Mouse (Mus musculus) small intestine, adult 2 months (tissue): ENCODE measurements around the gene Cep63.

ENCODE experiments used
- CTCF ChIP-seq: fragments of 200-500 bp; IDR thresholded peaks from 2 replicates; pipeline ENCODE4 v1.5.1; 2012; ENCODE audit warnings: low read depth, mild to moderate bottlenecking, control low read depth, inconsistent platforms, low read length, moderate library complexity, mixed read lengths; ENCODE audit not compliant: insufficient replicate concordance, insufficient read length; ENCODE audit errors: extremely low read depth
- POLR2A ChIP-seq: fragments of 200-500 bp; IDR thresholded peaks from 2 replicates; pipeline ENCODE4 v1.6.1; 2012; ENCODE audit warnings: low read depth, mild to moderate bottlenecking, control low read depth, inconsistent platforms, low read length, moderate library complexity

DNA sequence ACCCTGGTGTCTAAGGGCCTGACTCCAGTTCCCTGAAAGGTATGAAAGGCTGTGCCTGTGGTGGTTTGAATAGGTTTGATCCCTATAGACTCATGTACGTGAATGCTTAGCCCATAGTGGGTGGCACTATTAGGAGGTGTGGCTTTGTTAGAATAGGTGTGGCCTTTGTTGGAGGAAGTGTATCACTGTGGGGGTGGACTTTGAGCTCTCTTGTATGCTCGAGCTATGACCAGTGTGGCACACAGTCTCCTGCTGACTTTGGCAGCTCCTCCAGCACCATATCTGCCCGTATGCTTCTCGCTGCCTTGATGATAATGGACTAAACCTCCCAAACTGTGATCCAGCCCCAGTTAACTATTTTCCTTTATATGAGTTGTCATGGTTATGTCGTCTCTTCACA, 49.6 kb upstream of the Cep63 start:
- no peak for TF ChIP-seq CTCF
- no peak for TF ChIP-seq POLR2A
